Mouse (Mus musculus) lung, embryonic 14.5 days (tissue): Measurements from ENCODE around the gene Zdhhc19. TPM values are rescaled to one million over a fixed set of nuclear protein-coding genes. Genes with fewer than 3 reads are reported as not detected.

Experiments used
- ATAC-seq: fragments of 200-750 bp; cut with Nextera tagmentation; 2 replicates; pipeline ENCODE4 v1.8.0; 2017; ENCODE audit warnings: mild to moderate bottlenecking, moderate TSS enrichment, moderate library complexity; ENCODE audit not compliant: insufficient read depth
- DNase-seq: peaks from one replicate; pipeline ENCODE4 v3.0.0-alpha.2; 2015
- H3K27ac ChIP-seq: fragments of 300-500 bp; sonication (generic); 2 replicates; pipeline ENCODE4 v1.5.1; 2014; ENCODE audit warnings: low read depth, mild to moderate bottlenecking, moderate library complexity
- H3K27me3 ChIP-seq: fragments of 300-500 bp; sonication (generic); 2 replicates; pipeline ENCODE4 v1.6.1; 2014; ENCODE audit warnings: low read length, control low read depth; ENCODE audit not compliant: insufficient read depth
- H3K36me3 ChIP-seq: fragments of 300-500 bp; sonication (generic); 2 replicates; pipeline ENCODE4 v1.6.1; 2014; ENCODE audit warnings: control low read depth; ENCODE audit not compliant: insufficient read depth
- H3K4me1 ChIP-seq: fragments of 300-500 bp; sonication (generic); 2 replicates; pipeline ENCODE4 v1.6.1; 2014; ENCODE audit warnings: antibody characterized with exemption, control low read depth; ENCODE audit not compliant: insufficient read depth
- H3K4me2 ChIP-seq: fragments of 300-500 bp; sonication (generic); 2 replicates; pipeline ENCODE4 v1.6.1; 2014; ENCODE audit warnings: mild to moderate bottlenecking
- H3K4me3 ChIP-seq: fragments of 300-500 bp; sonication (generic); 2 replicates; pipeline ENCODE4 v1.5.1; 2014; ENCODE audit warnings: low read depth, low read length
- H3K9ac ChIP-seq: fragments of 300-500 bp; sonication (generic); 2 replicates; pipeline ENCODE4 v1.6.1; 2014
- H3K9me3 ChIP-seq: fragments of 300-500 bp; sonication (generic); 2 replicates; pipeline ENCODE4 v1.6.1; 2016; ENCODE audit warnings: low read depth, low read length, control low read depth
- CTCF ChIP-seq: IDR thresholded peaks from 2 replicates; pipeline ENCODE4 v1.5.1; 2016; ENCODE audit warnings: antibody characterized with exemption, low read depth
- WGBS: fragments of 180-500 bp; shearing (Covaris S2); extraction: QIAGEN DNeasy Blood & Tissue Kit; methylation state at CpG from one replicate; pipeline ENCODE4 v1.1.7; 2014; 5-methylcytosine and 5-hydroxymethylcytosine counted together
- polyA plus RNA-seq: library from polyadenylated mRNA; unstranded; fragments of >200 nt; fragmentation: Nextera tagmentation; extraction: Ambion mirVana; gene quantifications from 2 replicates; pipeline ENCODE4 v1.2.1, GENCODE M21; 2014

Gene Zdhhc19
- polyA plus RNA-seq, 1 experiment from 2014 or later = not detected

- Histone ChIP-seq H3K9me3 (no peaks in the 10 kb centered on the region), H3K4me1 (peaks cover 6% of the 10 kb centered on the region; the same call in 1 of the 2 replicates), H3K9ac (no peak overlapping the region), H3K27ac (peak overlapping the region; percentile 88), H3K4me2 (no peak overlapping the region; the same call in 1 of the 2 replicates), H3K4me3 (no peak overlapping the region), H3K36me3 (no peaks in the 10 kb centered on the region), H3K27me3 (no peaks in the 10 kb centered on the region)
- WGBS = 22% methylated on average over 3 of the region's 3 CpGs
- ATAC-seq (no peak), DNase-seq (peak; percentile 74)
- TF ChIP-seq CTCF = no peak
Observed at GRCm38 (mm10) chr16:32538761-32539255, 42.7 kb downstream of the Zdhhc19 start.

GRCm38 (mm10) chr16:32541338-32542179, 45.5 kb downstream of the Zdhhc19 start:
- DNase-seq (no peak), ATAC-seq (no peak)
- no peak overlapping the region for H3K4me2 ChIP-seq
- no peak overlapping the region for H3K4me3 ChIP-seq
- H3K36me3 ChIP-seq = no peaks in the 10 kb centered on the region
- 80% methylated on average over 6 of the region's 6 CpGs for WGBS
- no peak overlapping the region for H3K9ac ChIP-seq
- no peak overlapping the region for H3K27ac ChIP-seq
- no peak for TF ChIP-seq CTCF
- no peaks in the 10 kb centered on the region for H3K9me3 ChIP-seq
- no peaks in the 10 kb centered on the region for H3K4me1 ChIP-seq
- no peaks in the 10 kb centered on the region for H3K27me3 ChIP-seq

GRCm38 (mm10) chr16:32543422-32543821, 47.4 kb downstream of the Zdhhc19 start:
- DNase-seq (no peak), ATAC-seq (no peak)
- H3K9ac ChIP-seq = no peak overlapping the region
- no peaks in the 10 kb centered on the region for H3K4me1 ChIP-seq
- H3K36me3 ChIP-seq = no peaks in the 10 kb centered on the region
- no peaks in the 10 kb centered on the region for H3K27me3 ChIP-seq
- H3K9me3 ChIP-seq = no peaks in the 10 kb centered on the region
- H3K4me3 ChIP-seq = no peak overlapping the region
- TF ChIP-seq CTCF = no peak
- H3K27ac ChIP-seq = no peak overlapping the region
- 51% methylated on average over 3 of the region's 3 CpGs for WGBS
- no peak overlapping the region for H3K4me2 ChIP-seq

GRCm38 (mm10) chr16:32547156-32548068, 51.3 kb downstream of the Zdhhc19 start:
- Histone ChIP-seq H3K4me1 (no peaks in the 10 kb centered on the region), H3K9ac (no peak overlapping the region), H3K36me3 (no peaks in the 10 kb centered on the region), H3K4me2 (no peak overlapping the region), H3K27ac (no peak overlapping the region), H3K4me3 (no peak overlapping the region), H3K9me3 (no peaks in the 10 kb centered on the region), H3K27me3 (no peaks in the 10 kb centered on the region)
- ATAC-seq (no peak), DNase-seq (no peak)
- no peak for TF ChIP-seq CTCF
- 56% methylated on average over 10 of the region's 10 CpGs for WGBS

- Histone ChIP-seq H3K4me2 (no peak overlapping the region), H3K27ac (no peak overlapping the region), H3K4me3 (no peak overlapping the region), H3K4me1 (no peaks in the 10 kb centered on the region), H3K9ac (no peak overlapping the region), H3K27me3 (no peaks in the 10 kb centered on the region), H3K36me3 (no peaks in the 10 kb centered on the region), H3K9me3 (no peaks in the 10 kb centered on the region)
- ATAC-seq (no peak), DNase-seq (no peak)
- no peak for TF ChIP-seq CTCF
- 85% methylated on average over 4 of the region's 4 CpGs for WGBS
Observed at GRCm38 (mm10) chr16:32550084-32550483, 54.0 kb downstream of the Zdhhc19 start.

- Histone ChIP-seq H3K4me2 (no peak overlapping the region), H3K27ac (no peak overlapping the region), H3K9ac (no peak overlapping the region), H3K36me3 (no peaks in the 10 kb centered on the region), H3K9me3 (no peaks in the 10 kb centered on the region), H3K4me3 (no peak overlapping the region), H3K4me1 (no peaks in the 10 kb centered on the region), H3K27me3 (no peaks in the 10 kb centered on the region)
- 73% methylated on average over 5 of the region's 5 CpGs for WGBS
- ATAC-seq = no peak
- TF ChIP-seq CTCF = no peak
- DNase-seq = no peak
Observed at GRCm38 (mm10) chr16:32550487-32550886, 54.4 kb downstream of the Zdhhc19 start.

GRCm38 (mm10) chr16:32551346-32551747, 55.3 kb downstream of the Zdhhc19 start:
- Histone ChIP-seq H3K4me2 (no peak overlapping the region), H3K27ac (peak overlapping the region; percentile 13; the same call in 1 of the 2 replicates), H3K36me3 (no peaks in the 10 kb centered on the region), H3K9me3 (no peaks in the 10 kb centered on the region), H3K27me3 (no peaks in the 10 kb centered on the region), H3K4me3 (no peak overlapping the region), H3K9ac (no peak overlapping the region), H3K4me1 (no peaks in the 10 kb centered on the region)
- peak; percentile 43 for DNase-seq
- ATAC-seq = peak; percentile 88
- no peak for TF ChIP-seq CTCF
- WGBS = 35% methylated on average over 2 of the region's 2 CpGs
